Mouse (Mus musculus) neural tube, embryonic 11.5 days (tissue): ENCODE data around the gene Cacnb4. TPM values are rescaled to one million over a fixed set of nuclear protein-coding genes. Genes with fewer than 3 reads are reported as not detected.

Source experiments
- ATAC-seq: fragments of 200-750 bp; cut with Nextera tagmentation; 2 replicates; pipeline ENCODE4 v1.8.0; 2017; ENCODE audit warnings: moderate number of reproducible peaks, mild to moderate bottlenecking, moderate TSS enrichment, moderate library complexity; ENCODE audit not compliant: insufficient read depth, low FRiP score, low TSS enrichment
- DNase-seq: peaks from one replicate; pipeline ENCODE4 v3.0.0-alpha.2; 2015; ENCODE audit warnings: low spot score
- H3K27ac ChIP-seq: fragments of 300-500 bp; sonication (generic); 2 replicates; pipeline ENCODE4 v1.5.1; 2014; ENCODE audit warnings: low read depth, mild to moderate bottlenecking, low read length
- H3K27me3 ChIP-seq: fragments of 300-500 bp; sonication (generic); 2 replicates; pipeline ENCODE4 v1.6.1; 2014; ENCODE audit warnings: mild to moderate bottlenecking, low read length, mixed read lengths; ENCODE audit not compliant: control insufficient read depth, insufficient read depth
- H3K36me3 ChIP-seq: fragments of 300-500 bp; sonication (generic); 2 replicates; pipeline ENCODE4 v1.6.1; 2014; ENCODE audit warnings: mild to moderate bottlenecking, low read length, moderate library complexity, mixed read lengths; ENCODE audit not compliant: control insufficient read depth, insufficient read depth
- H3K4me1 ChIP-seq: fragments of 300-500 bp; sonication (generic); 2 replicates; pipeline ENCODE4 v1.6.1; 2014; ENCODE audit warnings: low read length, mixed read lengths; ENCODE audit not compliant: control insufficient read depth, insufficient read depth
- H3K4me2 ChIP-seq: fragments of 300-500 bp; sonication (generic); 2 replicates; pipeline ENCODE4 v1.6.1; 2014; ENCODE audit warnings: low read depth, mild to moderate bottlenecking, moderate library complexity
- H3K4me3 ChIP-seq: fragments of 300-500 bp; sonication (generic); 2 replicates; pipeline ENCODE4 v1.5.1; 2014; ENCODE audit warnings: low read depth, low read length
- H3K9ac ChIP-seq: fragments of 300-500 bp; sonication (generic); 2 replicates; pipeline ENCODE4 v1.6.1; 2014; ENCODE audit warnings: mild to moderate bottlenecking, low read length
- H3K9me3 ChIP-seq: fragments of 300-500 bp; sonication (generic); 2 replicates; pipeline ENCODE4 v1.6.1; 2016; ENCODE audit warnings: low read length; ENCODE audit not compliant: control insufficient read depth
- WGBS: fragments of 180-500 bp; shearing (Covaris S2); extraction: QIAGEN DNeasy Blood & Tissue Kit; methylation state at CpG from one replicate; pipeline ENCODE4 v1.1.7; 2014; 5-methylcytosine and 5-hydroxymethylcytosine counted together
- polyA plus RNA-seq: library from polyadenylated mRNA; unstranded; fragments of >200 nt; fragmentation: Nextera tagmentation; extraction: Ambion mirVana; gene quantifications from 2 replicates; pipeline ENCODE4 v1.2.1, GENCODE M21; 2014

The Cacnb4 gene
- polyA plus RNA-seq, 1 experiment from 2014 or later = 3.2 TPM

DNA sequence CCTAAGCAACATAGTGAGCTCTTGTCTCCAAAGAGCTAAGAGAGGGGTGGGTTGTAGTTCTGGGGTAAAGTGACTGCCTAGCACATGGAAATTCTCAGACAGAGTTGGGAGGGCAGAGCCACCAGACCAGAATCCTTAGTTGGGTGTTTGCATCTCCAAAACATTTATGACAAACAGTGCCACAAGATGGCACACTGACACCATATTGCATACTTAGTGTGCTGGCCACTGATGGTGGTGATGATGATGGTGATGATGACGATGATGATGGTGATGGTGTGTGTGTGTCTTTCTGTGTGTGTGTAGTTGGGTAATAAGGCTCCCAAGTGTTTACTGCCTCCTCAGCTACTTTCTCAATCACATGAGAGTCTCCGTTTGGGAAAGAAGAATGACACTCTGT is 54.0 kb downstream of the Cacnb4 start:
- no peak for ATAC-seq
- Histone ChIP-seq H3K9me3 (no peaks in the 10 kb centered on the region), H3K27ac (no peak overlapping the region), H3K9ac (no peak overlapping the region), H3K4me1 (no peaks in the 10 kb centered on the region), H3K4me3 (no peak overlapping the region), H3K4me2 (no peak overlapping the region), H3K36me3 (no peaks in the 10 kb centered on the region), H3K27me3 (no peaks in the 10 kb centered on the region)
- no peak for DNase-seq
- 69% methylated on average over 2 of the region's 2 CpGs for WGBS

DNA sequence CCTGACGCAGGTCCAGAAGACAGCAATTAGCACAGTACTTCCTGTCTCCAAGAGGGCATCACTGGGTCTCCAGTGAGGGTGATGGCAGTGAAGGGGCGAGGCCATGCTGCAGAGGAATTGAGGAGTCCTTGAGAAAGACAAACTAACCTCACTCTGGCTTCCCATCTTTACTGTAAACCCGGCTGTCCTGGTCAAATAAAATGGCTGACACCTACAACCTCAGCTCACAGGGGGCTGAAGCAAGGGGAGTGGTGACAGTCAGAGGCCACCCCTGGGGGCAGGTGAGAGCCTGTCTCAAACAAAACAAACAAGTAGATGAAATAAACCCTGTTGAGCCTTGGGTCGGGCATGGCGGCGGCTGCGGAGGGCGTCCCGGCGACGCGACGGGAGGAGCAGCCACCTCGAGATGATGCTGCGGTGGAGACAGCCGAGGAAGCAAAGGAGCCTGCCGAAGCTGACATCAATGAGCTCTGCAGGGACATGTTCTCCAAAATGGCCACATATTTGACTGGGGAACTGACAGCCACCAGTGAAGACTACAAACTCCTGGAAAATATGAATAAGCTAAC is 57.1 kb downstream of the Cacnb4 start:
- Histone ChIP-seq H3K9ac (no peak overlapping the region), H3K4me3 (no peak overlapping the region), H3K27ac (no peak overlapping the region), H3K4me1 (no peaks in the 10 kb centered on the region), H3K9me3 (no peaks in the 10 kb centered on the region), H3K27me3 (no peaks in the 10 kb centered on the region), H3K4me2 (peak overlapping the region; percentile 20; the same call in 1 of the 2 replicates), H3K36me3 (no peaks in the 10 kb centered on the region)
- DNase-seq = no peak
- WGBS = 65% methylated on average over 17 of the region's 17 CpGs
- ATAC-seq = no peak

DNA sequence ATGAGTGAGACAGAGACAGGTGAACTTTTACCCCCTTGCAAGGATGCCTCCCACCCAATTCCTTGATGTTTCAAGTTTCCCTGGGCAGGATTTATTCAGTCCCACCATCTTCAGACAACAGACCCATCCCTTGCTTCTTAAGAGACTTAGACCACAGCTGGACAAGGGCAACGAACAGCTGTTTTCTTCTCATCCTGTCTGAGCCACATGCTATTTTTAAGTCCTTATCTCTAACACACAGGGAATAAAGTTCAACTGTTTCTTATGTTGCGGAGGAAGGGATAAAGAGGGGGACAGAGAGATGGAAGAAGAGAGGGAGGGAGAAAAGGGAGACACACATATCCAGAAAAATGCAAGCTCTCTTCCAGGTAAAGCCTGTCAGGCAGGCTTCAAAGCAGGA is 57.8 kb downstream of the Cacnb4 start:
- Histone ChIP-seq H3K4me3 (no peak overlapping the region), H3K4me2 (no peak overlapping the region), H3K27me3 (no peaks in the 10 kb centered on the region), H3K9ac (no peak overlapping the region), H3K9me3 (no peaks in the 10 kb centered on the region), H3K27ac (no peak overlapping the region), H3K4me1 (no peaks in the 10 kb centered on the region), H3K36me3 (no peaks in the 10 kb centered on the region)
- 78% methylated on average over 2 of the region's 2 CpGs for WGBS
- ATAC-seq = no peak
- no peak for DNase-seq

DNA sequence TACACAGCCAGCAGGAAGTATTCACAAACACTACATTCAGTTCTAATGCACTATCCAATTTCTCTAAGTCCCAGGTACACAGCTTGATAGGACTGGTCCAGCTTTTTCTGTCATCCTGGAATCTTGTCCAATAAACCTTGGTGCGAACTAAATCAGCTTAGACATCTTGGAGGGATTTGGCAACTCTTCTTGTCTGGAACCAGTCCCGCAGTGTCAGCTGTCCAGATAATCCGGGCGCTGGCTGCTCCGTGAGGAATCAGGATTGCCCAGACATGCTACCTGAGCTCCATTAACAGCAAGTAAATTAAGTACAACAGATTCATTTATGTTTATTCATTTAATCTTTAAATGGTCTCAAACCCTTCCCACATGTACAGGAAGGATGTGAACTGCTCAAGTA is 61.2 kb downstream of the Cacnb4 start:
- ATAC-seq = no peak
- Histone ChIP-seq H3K9me3 (no peaks in the 10 kb centered on the region), H3K36me3 (no peaks in the 10 kb centered on the region), H3K4me2 (no peak overlapping the region), H3K4me1 (no peaks in the 10 kb centered on the region), H3K4me3 (no peak overlapping the region), H3K27me3 (no peaks in the 10 kb centered on the region), H3K27ac (no peak overlapping the region), H3K9ac (no peak overlapping the region)
- WGBS = 93% methylated on average over 5 of the region's 5 CpGs
- DNase-seq = no peak

DNA sequence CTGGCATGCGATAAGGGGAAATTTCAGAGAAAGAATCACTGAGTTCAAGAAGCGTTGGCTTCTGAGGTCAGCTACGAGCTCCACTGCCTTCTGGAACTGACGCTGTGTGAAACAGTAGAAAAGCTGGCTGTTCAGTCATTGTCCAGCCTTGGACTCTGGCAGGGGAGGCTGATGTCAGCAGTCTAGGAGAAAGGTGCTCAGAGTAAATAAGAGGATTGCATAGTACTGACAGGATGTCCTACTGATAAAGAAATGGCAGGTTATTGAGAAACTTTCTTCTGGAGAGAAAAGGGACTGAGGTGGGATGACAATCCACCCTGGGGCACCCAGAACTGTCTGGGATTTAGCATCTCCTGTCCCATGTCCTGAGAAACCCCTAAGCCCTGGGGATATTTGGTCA is 62.7 kb downstream of the Cacnb4 start:
- no peak for DNase-seq
- no peak overlapping the region for H3K4me2 ChIP-seq
- no peaks in the 10 kb centered on the region for H3K36me3 ChIP-seq
- 91% methylated on average over 4 of the region's 4 CpGs for WGBS
- H3K4me1 ChIP-seq = no peaks in the 10 kb centered on the region
- H3K9me3 ChIP-seq = no peaks in the 10 kb centered on the region
- ATAC-seq = no peak
- H3K9ac ChIP-seq = no peak overlapping the region
- no peaks in the 10 kb centered on the region for H3K27me3 ChIP-seq
- H3K4me3 ChIP-seq = no peak overlapping the region
- H3K27ac ChIP-seq = no peak overlapping the region

DNA sequence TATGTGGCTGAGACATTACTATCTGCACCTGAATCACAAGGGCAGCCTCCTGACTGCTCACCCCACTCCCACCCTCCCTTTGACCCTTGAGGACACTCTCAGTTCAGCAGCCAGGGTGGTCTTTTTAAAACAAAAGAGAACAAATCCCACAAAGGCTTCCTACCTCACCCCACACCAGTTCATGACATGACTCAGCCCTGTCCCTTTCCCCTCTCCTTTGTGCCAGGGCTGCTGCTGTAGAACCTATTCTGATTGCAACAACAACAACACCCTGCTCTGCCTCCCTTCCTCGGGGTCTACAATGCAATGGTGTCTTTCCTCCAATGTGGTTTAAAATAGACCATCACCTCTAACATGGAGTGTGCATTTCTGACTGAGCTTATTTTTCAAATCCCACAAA is 67.1 kb downstream of the Cacnb4 start:
- WGBS = 48% methylated on average over 1 of the region's 1 CpGs
- no peak overlapping the region for H3K9ac ChIP-seq

DNA sequence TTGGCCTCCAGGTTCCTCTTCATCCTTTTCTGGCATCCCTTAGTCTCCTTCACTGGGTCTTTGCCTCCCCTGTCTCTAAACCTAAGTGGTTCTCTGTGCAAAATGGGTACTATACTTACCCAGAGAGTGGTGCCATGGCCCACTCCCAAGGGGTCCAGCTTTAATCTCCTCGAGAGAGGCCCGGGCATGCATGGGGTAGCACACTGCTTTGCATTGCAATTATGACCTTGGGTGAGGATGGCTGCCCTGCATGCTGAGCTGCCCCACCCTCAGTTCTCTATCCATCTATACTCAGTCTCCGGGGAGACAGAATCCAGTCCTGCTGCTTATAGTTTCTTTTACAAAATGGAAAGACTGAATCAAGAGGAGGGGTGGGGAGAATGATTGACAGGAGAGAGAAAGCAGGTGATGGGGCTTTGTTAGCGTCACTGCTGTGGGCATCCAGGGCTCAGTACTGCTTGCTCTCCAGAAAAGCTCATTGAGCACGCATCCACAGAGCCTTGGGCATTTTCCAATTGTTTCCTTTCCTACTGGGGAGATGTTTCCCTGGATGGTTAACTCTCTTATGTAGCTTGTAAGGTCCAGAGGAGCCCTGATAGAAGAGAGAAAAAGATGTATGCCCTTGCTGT is 68.7 kb downstream of the Cacnb4 start:
- H3K9ac ChIP-seq = no peak overlapping the region
- WGBS = 76% methylated on average over 5 of the region's 5 CpGs

More for the DNA sequence above, 67.1 kb downstream of the Cacnb4 start:
- Histone ChIP-seq H3K4me3 (no peak overlapping the region), H3K4me2 (no peak overlapping the region), H3K4me1 (no peaks in the 10 kb centered on the region), H3K9me3 (no peaks in the 10 kb centered on the region), H3K27me3 (no peaks in the 10 kb centered on the region), H3K27ac (no peak overlapping the region), H3K36me3 (no peaks in the 10 kb centered on the region)
- no peak for DNase-seq
- no peak for ATAC-seq

DNA sequence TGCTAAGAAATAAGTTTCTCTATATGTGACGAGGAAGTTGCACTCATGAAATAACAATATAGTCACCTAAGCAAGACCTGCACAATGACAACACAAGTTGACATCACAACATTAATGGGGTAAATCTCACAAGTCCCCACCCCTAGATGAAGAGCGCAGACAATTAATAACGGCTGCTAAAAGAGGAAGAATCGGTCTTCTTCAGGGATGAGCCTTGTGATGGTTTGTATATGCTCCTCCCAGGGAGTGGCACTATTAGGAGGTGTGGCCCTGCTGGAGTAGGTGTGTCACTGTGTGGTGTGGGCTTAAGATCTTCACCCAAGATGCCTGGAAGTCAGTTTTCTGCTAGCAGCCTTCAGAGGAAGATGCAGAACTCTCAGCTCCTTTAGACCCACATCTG is 70.3 kb downstream of the Cacnb4 start:
- Histone ChIP-seq H3K4me1 (no peaks in the 10 kb centered on the region), H3K4me3 (no peak overlapping the region), H3K27ac (no peak overlapping the region), H3K4me2 (no peak overlapping the region), H3K9ac (no peak overlapping the region), H3K9me3 (no peaks in the 10 kb centered on the region), H3K27me3 (no peaks in the 10 kb centered on the region), H3K36me3 (no peaks in the 10 kb centered on the region)
- WGBS = 93% methylated on average over 4 of the region's 4 CpGs
- DNase-seq = no peak
- no peak for ATAC-seq

More for the DNA sequence above, 68.7 kb downstream of the Cacnb4 start:
- DNase-seq = no peak
- Histone ChIP-seq H3K36me3 (no peaks in the 10 kb centered on the region), H3K4me2 (no peak overlapping the region), H3K4me1 (no peaks in the 10 kb centered on the region), H3K27me3 (no peaks in the 10 kb centered on the region), H3K4me3 (no peak overlapping the region), H3K9me3 (no peaks in the 10 kb centered on the region), H3K27ac (no peak overlapping the region)
- no peak for ATAC-seq

DNA sequence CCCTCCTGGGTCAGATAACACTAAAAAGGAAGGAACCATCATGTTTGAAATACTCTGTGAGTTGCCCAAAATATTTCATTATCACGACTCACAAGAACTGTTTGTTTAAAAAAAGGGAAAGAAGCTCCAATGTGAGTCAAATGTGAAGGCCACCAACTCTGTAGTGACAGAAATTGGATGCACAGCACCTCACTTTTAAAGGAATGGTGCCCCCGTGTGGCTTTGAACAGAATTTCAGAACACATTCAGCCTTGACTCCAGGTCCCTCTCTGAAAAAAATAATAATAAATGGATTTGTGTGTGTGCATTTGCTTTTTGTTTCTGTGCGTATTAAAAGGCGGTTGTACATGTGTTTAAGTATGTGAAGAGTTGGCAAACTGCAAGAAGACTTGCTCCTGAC is 71.3 kb downstream of the Cacnb4 start:
- H3K4me3 ChIP-seq = no peak overlapping the region
- no peak overlapping the region for H3K4me2 ChIP-seq
- WGBS = 25% methylated on average over 4 of the region's 4 CpGs
- H3K27me3 ChIP-seq = no peaks in the 10 kb centered on the region
- H3K9me3 ChIP-seq = no peaks in the 10 kb centered on the region
- H3K27ac ChIP-seq = no peak overlapping the region
- DNase-seq = peak; percentile 72
- H3K36me3 ChIP-seq = no peaks in the 10 kb centered on the region
- no peak for ATAC-seq
- no peak overlapping the region for H3K9ac ChIP-seq
- H3K4me1 ChIP-seq = no peaks in the 10 kb centered on the region
